Mouse (Mus musculus): ENCODE results near the gene Btbd35f22. TPM values are rescaled to one million over a fixed set of nuclear protein-coding genes. Genes with fewer than 3 reads are reported as not detected.
"Not testable (repeated sequence)": the region's sequence is repeated elsewhere in the genome, so short reads cannot be mapped to it uniquely, and the experiment has no call there.

The Btbd35f22 gene
- polyA plus RNA-seq (2014; fragmentation: Nextera tagmentation; extraction: Ambion mirVana) = not detected in 2 replicates

GRCm38 (mm10) chrX:32047529-32047928, at the start of gene Btbd35f22:
Gene Btbd35f22, plus strand, starts transcription at chrX:32047829.
- no CpG with 5 or more reads among the region's 3 CpGs for WGBS (ENCODE audit: insufficient replicate concordance)
- not testable (repeated sequence) for H3K4me1 ChIP-seq (ENCODE audit: control insufficient read depth, insufficient read depth, low read length); H3K27ac ChIP-seq (ENCODE audit: low read depth, low read length); H3K36me3 ChIP-seq (ENCODE audit: control insufficient read depth, insufficient read depth, low read length); H3K4me2 ChIP-seq; H3K27me3 ChIP-seq (ENCODE audit: control insufficient read depth, insufficient read depth, low read length); H3K9ac ChIP-seq (ENCODE audit: low read depth, low read length); H3K9me3 ChIP-seq (replicated peaks; ENCODE audit: control insufficient read depth, low read length); H3K4me3 ChIP-seq (ENCODE audit: low read depth, low read length); ATAC-seq (replicated peaks; ENCODE audit: insufficient number of reproducible peaks, low FRiP score, low TSS enrichment)

Other genes starting within 250 kb of the Btbd35f22 start
- gene Gm21637, start 85.8 kb upstream of the Btbd35f22 start, polyA plus RNA-seq (2014; fragmentation: Nextera tagmentation; extraction: Ambion mirVana) = not detected in 2 replicates
- gene Btbd35f2, start 230.6 kb downstream of the Btbd35f22 start, polyA plus RNA-seq (2014; fragmentation: Nextera tagmentation; extraction: Ambion mirVana) = not detected in 2 replicates

All from heart, embryonic 11.5 days (tissue).